In genomic region chr16:30886982-30887381, GRCm38 (mm10) we compare ENCODE assay signal across 20 mouse cellular contexts.
DNase-seq lines count a peak whose midpoint lies in the region; ATAC-seq lines count a peak whose summit lies in the region.
"Had no signal": no experiment of that assay in that cellular context is flagged by ENCODE, and none has a peak within 500 bp of the region (broad histone marks: within the 10 kb centered on the region; RNA-seq: fewer than 3 reads in every experiment).

No protein-coding gene starts in this region.

- DNase-seq in neural tube, embryonic 11.5 days (ENCODE audit: low spot score): peak; percentile 46
- DNase-seq in embryonic facial prominence, embryonic 11.5 days (ENCODE audit: low spot score): peak; percentile 6
- DNase-seq in midbrain, embryonic 14.5 days: peak; percentile 42
- no peak for DNase-seq in liver, embryonic 11.5 days (ENCODE audit: low spot score)
- no peak for DNase-seq in cerebellum, postnatal 36 days
- DNase-seq: adrenal gland, postnatal 36 days; B cell, adult 2 months; cerebellum, adult 2 months; layer of hippocampus, postnatal 36 days; thymus, postnatal 25 days had no signal

- H3K9me3 ChIP-seq in neural tube, embryonic 11.5 days (ENCODE audit: control insufficient read depth, low read length): no peaks in the 10 kb centered on the region
- H3K9me3 ChIP-seq in neural tube, embryonic 15.5 days (replicated peaks): no peaks in the 10 kb centered on the region
- H3K9me3 ChIP-seq in embryonic facial prominence, embryonic 11.5 days (replicated peaks; ENCODE audit: control insufficient read depth, low read length): no peaks in the 10 kb centered on the region
- H3K9me3 ChIP-seq in hindbrain, embryonic 15.5 days: no peaks in the 10 kb centered on the region
- H3K9me3 ChIP-seq in midbrain, embryonic 14.5 days (ENCODE audit: control insufficient read depth, low read length): no peaks in the 10 kb centered on the region
- no peaks in the 10 kb centered on the region for H3K9me3 ChIP-seq in intestine, embryonic 15.5 days
- no peaks in the 10 kb centered on the region for H3K9me3 ChIP-seq in liver, embryonic 11.5 days (ENCODE audit: control insufficient read depth, low read length)
- H3K9me3 ChIP-seq: forebrain, embryonic 10.5 days; heart, embryonic 13.5 days; limb, embryonic 13.5 days; lung, embryonic 15.5 days had no signal

- H3K4me2 ChIP-seq in neural tube, embryonic 11.5 days (ENCODE audit: low read depth): no peak overlapping the region
- no peak overlapping the region for H3K4me2 ChIP-seq in neural tube, embryonic 15.5 days
- H3K4me2 ChIP-seq in embryonic facial prominence, embryonic 11.5 days (ENCODE audit: low read depth, low read length): no peak overlapping the region
- H3K4me2 ChIP-seq in hindbrain, embryonic 15.5 days: no peak overlapping the region
- no peak overlapping the region for H3K4me2 ChIP-seq in midbrain, embryonic 14.5 days (ENCODE audit: low read length)
- no peak overlapping the region for H3K4me2 ChIP-seq in intestine, embryonic 15.5 days (replicated peaks)
- H3K4me2 ChIP-seq in liver, embryonic 11.5 days: no peak overlapping the region
- H3K4me2 ChIP-seq: heart, embryonic 13.5 days; limb, embryonic 13.5 days; lung, embryonic 15.5 days had no signal

- no peak overlapping the region for H3K9ac ChIP-seq in neural tube, embryonic 11.5 days (ENCODE audit: low read length)
- H3K9ac ChIP-seq in neural tube, embryonic 15.5 days (replicated peaks): no peak overlapping the region
- H3K9ac ChIP-seq in embryonic facial prominence, embryonic 11.5 days (replicated peaks; ENCODE audit: low read length): no peak overlapping the region
- H3K9ac ChIP-seq in hindbrain, embryonic 15.5 days: no peak overlapping the region
- no peak overlapping the region for H3K9ac ChIP-seq in midbrain, embryonic 14.5 days (replicated peaks; ENCODE audit: low read length)
- no peak overlapping the region for H3K9ac ChIP-seq in intestine, embryonic 15.5 days
- H3K9ac ChIP-seq in liver, embryonic 11.5 days (ENCODE audit: low read depth, low read length): no peak overlapping the region
- H3K9ac ChIP-seq: heart, embryonic 13.5 days; limb, embryonic 13.5 days; liver, embryonic 14.5 days; lung, embryonic 15.5 days had no signal

- 50% methylated on average over 1 of the region's 1 CpGs for WGBS in neural tube, embryonic 11.5 days
- WGBS in neural tube, embryonic 15.5 days: 40% methylated on average over 1 of the region's 1 CpGs
- WGBS in embryonic facial prominence, embryonic 11.5 days: 36% methylated on average over 1 of the region's 1 CpGs
- 33% methylated on average over 1 of the region's 1 CpGs for WGBS in hindbrain, embryonic 15.5 days
- WGBS in midbrain, embryonic 14.5 days: 45% methylated on average over 1 of the region's 1 CpGs
- 43% methylated on average over 1 of the region's 1 CpGs for WGBS in intestine, embryonic 15.5 days
- WGBS in liver, embryonic 11.5 days: 43% methylated on average over 1 of the region's 1 CpGs

- H3K27ac ChIP-seq in neural tube, embryonic 11.5 days (ENCODE audit: low read depth, low read length): no peak overlapping the region
- H3K27ac ChIP-seq in neural tube, embryonic 15.5 days (replicated peaks): no peak overlapping the region
- H3K27ac ChIP-seq in embryonic facial prominence, embryonic 11.5 days (replicated peaks; ENCODE audit: low read depth, low read length): no peak overlapping the region
- H3K27ac ChIP-seq in hindbrain, embryonic 15.5 days (replicated peaks): no peak overlapping the region
- 0 out of 2 replicates have a peak overlapping the region, but pooled peaks have one; percentile 5 for H3K27ac ChIP-seq in midbrain, embryonic 14.5 days (replicated peaks; ENCODE audit: low read depth, low read length)
- no peak overlapping the region for H3K27ac ChIP-seq in intestine, embryonic 15.5 days
- H3K27ac ChIP-seq in liver, embryonic 11.5 days (ENCODE audit: low read depth, low read length): no peak overlapping the region
- H3K27ac ChIP-seq: forebrain, embryonic 10.5 days; heart, embryonic 13.5 days; layer of hippocampus, adult 2 months; limb, embryonic 13.5 days; liver, embryonic 14.5 days; lung, embryonic 15.5 days; macrophage had no signal

- no peaks in the 10 kb centered on the region for H3K36me3 ChIP-seq in neural tube, embryonic 11.5 days (ENCODE audit: control insufficient read depth, insufficient read depth, low read length)
- no peaks in the 10 kb centered on the region for H3K36me3 ChIP-seq in neural tube, embryonic 15.5 days
- no peaks in the 10 kb centered on the region for H3K36me3 ChIP-seq in embryonic facial prominence, embryonic 11.5 days (replicated peaks; ENCODE audit: control insufficient read depth, insufficient read depth, low read depth, low read length)
- H3K36me3 ChIP-seq in hindbrain, embryonic 15.5 days: no peaks in the 10 kb centered on the region
- H3K36me3 ChIP-seq in midbrain, embryonic 14.5 days (ENCODE audit: control insufficient read depth, insufficient read depth, low read length): no peaks in the 10 kb centered on the region
- no peaks in the 10 kb centered on the region for H3K36me3 ChIP-seq in intestine, embryonic 15.5 days
- H3K36me3 ChIP-seq in liver, embryonic 11.5 days (ENCODE audit: control insufficient read depth, insufficient read depth, low read length): no peaks in the 10 kb centered on the region
- H3K36me3 ChIP-seq: forebrain, embryonic 10.5 days; heart, embryonic 13.5 days; limb, embryonic 13.5 days; lung, embryonic 15.5 days had no signal

- no peak overlapping the region for H3K4me3 ChIP-seq in neural tube, embryonic 11.5 days (ENCODE audit: low read depth, low read length)
- no peak overlapping the region for H3K4me3 ChIP-seq in neural tube, embryonic 15.5 days (replicated peaks)
- no peak overlapping the region for H3K4me3 ChIP-seq in embryonic facial prominence, embryonic 11.5 days (ENCODE audit: low read depth, low read length)
- no peak overlapping the region for H3K4me3 ChIP-seq in hindbrain, embryonic 15.5 days
- no peak overlapping the region for H3K4me3 ChIP-seq in midbrain, embryonic 14.5 days (replicated peaks; ENCODE audit: low read depth, low read length)
- no peak overlapping the region for H3K4me3 ChIP-seq in intestine, embryonic 15.5 days (replicated peaks)
- H3K4me3 ChIP-seq in liver, embryonic 11.5 days (ENCODE audit: low read depth, low read length): no peak overlapping the region
- H3K4me3 ChIP-seq: forebrain, embryonic 10.5 days; heart, embryonic 13.5 days; layer of hippocampus, adult 2 months; limb, embryonic 13.5 days; lung, embryonic 15.5 days had no signal

- H3K27me3 ChIP-seq in neural tube, embryonic 11.5 days (ENCODE audit: control insufficient read depth, insufficient read depth, low read length): no peaks in the 10 kb centered on the region
- H3K27me3 ChIP-seq in neural tube, embryonic 15.5 days (replicated peaks): no peaks in the 10 kb centered on the region
- no peaks in the 10 kb centered on the region for H3K27me3 ChIP-seq in embryonic facial prominence, embryonic 11.5 days (ENCODE audit: control insufficient read depth, insufficient read depth, low read length)
- no peaks in the 10 kb centered on the region for H3K27me3 ChIP-seq in hindbrain, embryonic 15.5 days
- H3K27me3 ChIP-seq in midbrain, embryonic 14.5 days (ENCODE audit: control insufficient read depth, insufficient read depth, low read length): no peaks in the 10 kb centered on the region
- no peaks in the 10 kb centered on the region for H3K27me3 ChIP-seq in intestine, embryonic 15.5 days (replicated peaks)
- H3K27me3 ChIP-seq in liver, embryonic 11.5 days (replicated peaks; ENCODE audit: control insufficient read depth, insufficient read depth, low read length): no peaks in the 10 kb centered on the region
- H3K27me3 ChIP-seq: heart, embryonic 13.5 days; lung, embryonic 15.5 days had no signal

- H3K4me1 ChIP-seq in neural tube, embryonic 11.5 days (ENCODE audit: control insufficient read depth, insufficient read depth, low read length): no peaks in the 10 kb centered on the region
- peaks cover 20% of the 10 kb centered on the region for H3K4me1 ChIP-seq in neural tube, embryonic 15.5 days
- no peaks in the 10 kb centered on the region for H3K4me1 ChIP-seq in embryonic facial prominence, embryonic 11.5 days (ENCODE audit: control insufficient read depth, insufficient read depth, low read length)
- peaks cover 6% of the 10 kb centered on the region for H3K4me1 ChIP-seq in hindbrain, embryonic 15.5 days (replicated peaks)
- peaks cover 19% of the 10 kb centered on the region for H3K4me1 ChIP-seq in midbrain, embryonic 14.5 days (ENCODE audit: control insufficient read depth, insufficient read depth, low read length)
- H3K4me1 ChIP-seq in intestine, embryonic 15.5 days (replicated peaks): no peaks in the 10 kb centered on the region; the same call in 1 of the 2 replicates
- H3K4me1 ChIP-seq in liver, embryonic 11.5 days (replicated peaks; ENCODE audit: control insufficient read depth, insufficient read depth, low read length): no peaks in the 10 kb centered on the region
- H3K4me1 ChIP-seq: lung, embryonic 15.5 days had no signal

- ATAC-seq in neural tube, embryonic 11.5 days (ENCODE audit: insufficient read depth, low FRiP score, low TSS enrichment): no peak
- no peak for ATAC-seq in neural tube, embryonic 15.5 days (ENCODE audit: low FRiP score)
- ATAC-seq in embryonic facial prominence, embryonic 11.5 days (replicated peaks; ENCODE audit: insufficient number of reproducible peaks, low FRiP score, low TSS enrichment, low read depth): peak; percentile 53; the same call in 1 of the 2 replicates
- ATAC-seq in hindbrain, embryonic 15.5 days (ENCODE audit: low FRiP score, low read depth): 0 out of 2 replicates have a peak, but pooled peaks have one; percentile 15
- peak; percentile 43 for ATAC-seq in midbrain, embryonic 14.5 days (ENCODE audit: low FRiP score, low TSS enrichment)
- no peak for ATAC-seq in intestine, embryonic 15.5 days
- ATAC-seq in liver, embryonic 11.5 days (replicated peaks; ENCODE audit: low FRiP score): no peak

Comparison
In these comparisons a context has a peak if more than half of its experiments do, and no peak if none do; other contexts are left out.
1. ATAC-seq: peak in embryonic facial prominence, embryonic 11.5 days (single experiment), hindbrain, embryonic 15.5 days (single experiment) and midbrain, embryonic 14.5 days (single experiment); none in neural tube, embryonic 11.5 days (single experiment), neural tube, embryonic 15.5 days (single experiment), intestine, embryonic 15.5 days (single experiment) and liver, embryonic 11.5 days (single experiment).
2. DNase-seq: peak in neural tube, embryonic 11.5 days (single experiment), embryonic facial prominence, embryonic 11.5 days (single experiment) and midbrain, embryonic 14.5 days (single experiment); none in liver, embryonic 11.5 days (single experiment) and cerebellum, postnatal 36 days (0 of 2).